Mouse (Mus musculus) MEL (cell line): ENCODE measurements at regions not wholly inside any gene's neighbourhood (a gene's known extent, or its start where the extent isn't known, plus 50 kb on each side); places are given as distances from the start of the nearest gene placed in this dataset.

Experiments used
- DNase-seq: peaks from one replicate; pipeline ENCODE4 v3.0.0; 2011; ENCODE audit warnings: low read depth, low spot score
- H3K27ac ChIP-seq: 2 replicates; pipeline ENCODE4 v1.5.1; 2012; ENCODE audit warnings: low read depth, mild to moderate bottlenecking, control low read depth, low read length, moderate library complexity; ENCODE audit not compliant: control insufficient read depth
- H3K27me3 ChIP-seq, 2 experiments: fragments of 150-350 bp in 1 of 2; sonication (generic) in 1 of 2; 2 replicates each; pipeline ENCODE4 v1.6.1; 2012; ENCODE audit warnings: low read length in 2 of 2, mild to moderate bottlenecking in 2 of 2, improper control_type of control experiment in 1 of 2, moderate library complexity in 1 of 2; ENCODE audit not compliant: insufficient read depth in 2 of 2, control insufficient read depth in 1 of 2
- H3K36me3 ChIP-seq, 2 experiments: 2 replicates each; pipeline ENCODE4 v1.6.1; 2012 to 2014; ENCODE audit warnings: low read length in 2 of 2, improper control_type of control experiment in 1 of 2, inconsistent platforms in 1 of 2, mild to moderate bottlenecking in 1 of 2; ENCODE audit not compliant: insufficient read depth in 2 of 2, control insufficient read depth in 1 of 2
- H3K4me1 ChIP-seq, 2 experiments: fragments of 150-350 bp in 1 of 2; sonication (generic) in 1 of 2; 2 replicates each; pipeline ENCODE4 v1.6.1; 2012; ENCODE audit warnings: low read length in 2 of 2, improper control_type of control experiment in 1 of 2, mild to moderate bottlenecking in 1 of 2; ENCODE audit not compliant: insufficient read depth in 2 of 2, control insufficient read depth in 1 of 2
- H3K4me3 ChIP-seq, 2 experiments: fragments of 150-350 bp in 1 of 2; sonication (generic) in 1 of 2; 2 replicates each; pipeline ENCODE4 v1.5.1; 2012; ENCODE audit warnings: low read depth in 2 of 2, low read length in 2 of 2, mild to moderate bottlenecking in 2 of 2, moderate library complexity in 2 of 2, control low read depth in 1 of 2, improper control_type of control experiment in 1 of 2; ENCODE audit not compliant: control insufficient read depth in 1 of 2, insufficient read depth in 1 of 2
- H3K79me2 ChIP-seq: 2 replicates; pipeline ENCODE4 v1.6.1; 2012; ENCODE audit warnings: mild to moderate bottlenecking, low read length, moderate library complexity; ENCODE audit not compliant: control insufficient read depth, poor library complexity, insufficient read depth
- H3K9ac ChIP-seq: 2 replicates; pipeline ENCODE4 v1.6.1; 2012; ENCODE audit warnings: low read depth, mild to moderate bottlenecking, control low read depth, low read length, moderate library complexity; ENCODE audit not compliant: control insufficient read depth, poor library complexity, severe bottlenecking
- H3K9me3 ChIP-seq: fragments of 150-350 bp; sonication (generic); replicated peaks from 2 replicates; pipeline ENCODE4 v1.6.1; 2012; ENCODE audit warnings: mild to moderate bottlenecking, low read length, improper control_type of control experiment, moderate library complexity; ENCODE audit not compliant: insufficient read depth
- BHLHE40 ChIP-seq: IDR thresholded peaks from 2 replicates; pipeline ENCODE4 v1.6.1; 2012; ENCODE audit warnings: low read depth, mild to moderate bottlenecking, inconsistent platforms, low read length, improper control_type of control experiment, borderline replicate concordance
- CHD1 ChIP-seq: IDR thresholded peaks from 2 replicates; pipeline ENCODE4 v1.6.1; 2012; ENCODE audit warnings: low read depth, mild to moderate bottlenecking, inconsistent platforms, low read length, improper control_type of control experiment
- CTCF ChIP-seq, 3 experiments: IDR thresholded peaks in 2 of 3; conservative IDR thresholded peaks in 1 of 3; 2 replicates each; pipeline ENCODE4 v1.5.1; 2011 to 2012; ENCODE audit warnings: low read length in 3 of 3, low read depth in 2 of 3, mild to moderate bottlenecking in 2 of 3, improper control_type of control experiment in 1 of 3, inconsistent platforms in 1 of 3, mixed read lengths in 1 of 3, moderate library complexity in 1 of 3; ENCODE audit not compliant: control insufficient read depth in 1 of 3, insufficient read depth in 1 of 3, poor library complexity in 1 of 3, severe bottlenecking in 1 of 3
- ELF1 ChIP-seq: IDR thresholded peaks from 2 replicates; pipeline ENCODE4 v1.6.1; 2014; ENCODE audit warnings: low read depth, mild to moderate bottlenecking, inconsistent platforms, low read length, improper control_type of control experiment, moderate library complexity
- EP300 ChIP-seq, 2 experiments: IDR thresholded peaks; 2 replicates each; pipeline ENCODE4 v1.6.1; 2011; ENCODE audit warnings: improper control_type of control experiment in 2 of 2, low read length in 2 of 2, low read depth in 1 of 2, mild to moderate bottlenecking in 1 of 2
- GABPA ChIP-seq: IDR thresholded peaks from 2 replicates; pipeline ENCODE4 v1.6.1; 2012; ENCODE audit warnings: low read depth, mild to moderate bottlenecking, inconsistent platforms, low read length, improper control_type of control experiment, moderate library complexity
- GATA1 ChIP-seq: IDR thresholded peaks from 2 replicates; pipeline ENCODE4 v1.6.1; 2011; ENCODE audit warnings: low read depth, low read length, improper control_type of control experiment
- HCFC1 ChIP-seq: IDR thresholded peaks from 2 replicates; pipeline ENCODE4 v1.6.1; 2012; ENCODE audit warnings: low read depth, mild to moderate bottlenecking, inconsistent platforms, low read length, improper control_type of control experiment, moderate library complexity
- JUND ChIP-seq: IDR thresholded peaks from 2 replicates; pipeline ENCODE4 v1.6.1; 2011; ENCODE audit warnings: low read depth, mild to moderate bottlenecking, improper control_type of control experiment, low read length
- MAX ChIP-seq: IDR thresholded peaks from 2 replicates; pipeline ENCODE4 v1.6.1; 2011; ENCODE audit warnings: low read length, improper control_type of control experiment
- POLR2A ChIP-seq, 2 experiments: IDR thresholded peaks; 2 replicates each; pipeline ENCODE4 v1.6.1; 2011 to 2012; ENCODE audit warnings: low read length in 2 of 2, mild to moderate bottlenecking in 2 of 2, control low read depth in 1 of 2, improper control_type of control experiment in 1 of 2, low read depth in 1 of 2, moderate library complexity in 1 of 2; ENCODE audit not compliant: control insufficient read depth in 1 of 2, insufficient read depth in 1 of 2, poor library complexity in 1 of 2
- POLR2AphosphoS2 ChIP-seq: IDR thresholded peaks from 2 replicates; pipeline ENCODE4 v1.6.1; 2011; ENCODE audit warnings: low read length, improper control_type of control experiment
- RAD21 ChIP-seq: IDR thresholded peaks from 2 replicates; pipeline ENCODE4 v1.6.1; 2011; ENCODE audit warnings: mild to moderate bottlenecking, low read depth, low read length, improper control_type of control experiment
- TAL1 ChIP-seq: IDR thresholded peaks from 2 replicates; pipeline ENCODE4 v1.6.1; 2012; ENCODE audit warnings: mild to moderate bottlenecking, inconsistent platforms, low read length, moderate library complexity, mixed read lengths
- TBP ChIP-seq: IDR thresholded peaks from 2 replicates; pipeline ENCODE4 v1.8.0; 2011; ENCODE audit warnings: low read depth, low read length, improper control_type of control experiment
- UBTF ChIP-seq: IDR thresholded peaks from 2 replicates; pipeline ENCODE4 v1.6.1; 2012; ENCODE audit warnings: low read depth, mild to moderate bottlenecking, inconsistent platforms, low read length, improper control_type of control experiment, moderate library complexity, borderline replicate concordance; ENCODE audit not compliant: insufficient read depth
- USF1 ChIP-seq: IDR thresholded peaks from 2 replicates; pipeline ENCODE4 v1.6.1; 2014; ENCODE audit warnings: low read depth, mild to moderate bottlenecking, inconsistent platforms, low read length, improper control_type of control experiment, moderate library complexity
- USF2 ChIP-seq, 2 experiments: IDR thresholded peaks; 2 replicates each; pipeline ENCODE4 v1.6.1; 2011 to 2012; ENCODE audit warnings: improper control_type of control experiment in 2 of 2, low read length in 2 of 2, borderline replicate concordance in 1 of 2, inconsistent platforms in 1 of 2, low read depth in 1 of 2, mild to moderate bottlenecking in 1 of 2; ENCODE audit not compliant: insufficient read depth in 1 of 2
- ZC3H11A ChIP-seq: IDR thresholded peaks from 2 replicates; pipeline ENCODE4 v1.6.1; 2012; ENCODE audit warnings: low read depth, mild to moderate bottlenecking, inconsistent platforms, low read length, improper control_type of control experiment

- no peaks in the 10 kb centered on the region for H3K9me3 ChIP-seq
- TF ChIP-seq MAX = no peak
- TF ChIP-seq CTCF (IDR thresholded peaks at IDR 0.05 in 2 of 3, conservative IDR thresholded peaks at IDR 0.05 in 1 of 3; ENCODE audit: control insufficient read depth in 1 of 3, insufficient read depth in 1 of 3, low read depth in 2 of 3, low read length in 3 of 3, poor library complexity in 1 of 3, severe bottlenecking in 1 of 3) = no peak
- TF ChIP-seq POLR2A (IDR thresholded peaks at IDR 0.05; ENCODE audit: control insufficient read depth in 1 of 2, insufficient read depth in 1 of 2, low read depth in 1 of 2, low read length in 2 of 2, poor library complexity in 1 of 2) = no peak
- no peak for TF ChIP-seq ELF1
- TF ChIP-seq HCFC1 = no peak
- TF ChIP-seq TAL1 = no peak
- TF ChIP-seq RAD21 = no peak
- no peak for TF ChIP-seq CHD1
- no peak for TF ChIP-seq EP300 (IDR thresholded peaks at IDR 0.05; ENCODE audit: low read depth in 1 of 2, low read length in 2 of 2)
- no peak overlapping the region for H3K27ac ChIP-seq
- no peak overlapping the region for H3K9ac ChIP-seq
- no peaks in the 10 kb centered on the region for H3K79me2 ChIP-seq
- no peak for DNase-seq
- H3K4me3 ChIP-seq = no peak overlapping the region
- H3K36me3 ChIP-seq = no peaks in the 10 kb centered on the region
- H3K27me3 ChIP-seq = no peaks in the 10 kb centered on the region
- H3K4me1 ChIP-seq = no peaks in the 10 kb centered on the region
Observed at GRCm38 (mm10) chr1:76378154-76378553, 832.1 kb downstream of the Slc4a3 start.

DNA sequence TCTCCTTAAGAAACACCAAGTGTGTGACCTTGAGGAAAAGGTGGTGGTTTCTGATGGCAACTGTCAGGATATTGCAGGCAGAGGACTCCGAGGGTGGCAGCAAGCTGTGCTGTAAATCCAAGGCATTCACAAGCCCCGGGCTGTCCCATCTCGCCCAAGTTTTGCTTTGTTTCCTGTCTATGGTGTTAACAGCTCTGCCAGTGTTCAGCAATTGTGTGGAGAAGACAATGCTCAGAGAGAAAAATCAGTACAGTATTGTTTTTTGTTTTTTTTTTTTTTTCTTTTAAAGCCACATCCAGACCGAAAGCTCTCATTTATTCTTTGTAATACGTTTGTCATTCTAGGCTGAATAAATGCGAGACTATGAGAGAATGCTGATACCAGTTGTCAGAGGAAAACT is 846.5 kb downstream of the Slc4a3 start:
- Histone ChIP-seq H3K27me3 (no peaks in the 10 kb centered on the region), H3K36me3 (no peaks in the 10 kb centered on the region), H3K79me2 (no peaks in the 10 kb centered on the region), H3K4me1 (no peaks in the 10 kb centered on the region), H3K9ac (no peak overlapping the region), H3K4me3 (no peak overlapping the region), H3K27ac (no peak overlapping the region), H3K9me3 (no peaks in the 10 kb centered on the region)
- no peak for TF ChIP-seq POLR2AphosphoS2
- no peak for TF ChIP-seq MAX
- no peak for TF ChIP-seq ZC3H11A
- no peak for TF ChIP-seq ELF1
- no peak for TF ChIP-seq RAD21
- no peak for TF ChIP-seq GABPA
- TF ChIP-seq USF1 = no peak
- TF ChIP-seq GATA1 = no peak
- no peak for TF ChIP-seq USF2 (IDR thresholded peaks at IDR 0.05; ENCODE audit: borderline replicate concordance in 1 of 2, insufficient read depth in 1 of 2, low read depth in 1 of 2, low read length in 2 of 2)
- no peak for TF ChIP-seq JUND
- DNase-seq = no peak

DNA sequence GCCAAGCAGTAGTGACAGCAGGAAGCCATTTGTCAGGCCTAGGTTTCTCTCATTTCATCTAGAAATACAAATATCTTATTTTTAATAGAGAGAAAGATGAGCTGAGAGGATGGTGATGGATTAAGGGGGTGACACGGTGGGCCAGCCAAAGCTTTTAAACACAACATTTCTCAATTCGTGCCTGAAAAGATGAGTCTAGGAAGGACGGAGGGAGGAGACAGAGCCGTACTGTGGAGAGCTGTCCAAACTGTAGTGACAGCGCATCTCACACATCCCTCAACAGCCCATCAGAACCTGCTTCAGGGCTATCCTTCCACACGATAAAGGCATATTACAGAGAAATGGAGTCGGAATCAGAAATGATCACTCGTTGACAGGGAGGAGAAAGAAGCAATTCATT is 848.0 kb downstream of the Slc4a3 start:
- Histone ChIP-seq H3K4me1 (no peaks in the 10 kb centered on the region), H3K36me3 (no peaks in the 10 kb centered on the region), H3K4me3 (no peak overlapping the region), H3K9me3 (no peaks in the 10 kb centered on the region), H3K79me2 (no peaks in the 10 kb centered on the region), H3K9ac (no peak overlapping the region), H3K27me3 (no peaks in the 10 kb centered on the region), H3K27ac (no peak overlapping the region)
- no peak for TF ChIP-seq ZC3H11A
- no peak for TF ChIP-seq BHLHE40
- TF ChIP-seq CTCF (IDR thresholded peaks at IDR 0.05 in 2 of 3, conservative IDR thresholded peaks at IDR 0.05 in 1 of 3; ENCODE audit: control insufficient read depth in 1 of 3, insufficient read depth in 1 of 3, low read depth in 2 of 3, low read length in 3 of 3, poor library complexity in 1 of 3, severe bottlenecking in 1 of 3) = no peak
- no peak for TF ChIP-seq POLR2AphosphoS2
- no peak for TF ChIP-seq TBP
- no peak for TF ChIP-seq UBTF
- TF ChIP-seq CHD1 = no peak
- no peak for DNase-seq
